Mouse (Mus musculus) embryonic facial prominence, embryonic 14.5 days (tissue): ENCODE measurements around the gene Itfg1. TPM values are rescaled to one million over a fixed set of nuclear protein-coding genes. Genes with fewer than 3 reads are reported as not detected.
A peak's percentile ranks its signal among the peaks of the same experiment; 100 is the strongest.
"Not testable (repeated sequence)": the region's sequence is repeated elsewhere in the genome, so short reads cannot be mapped to it uniquely, and the experiment has no call there.

Source experiments
- ATAC-seq: fragments of 200-750 bp; cut with Nextera tagmentation; 2 replicates; pipeline ENCODE4 v1.8.0; 2017; ENCODE audit warnings: low read depth, moderate number of reproducible peaks, moderate TSS enrichment
- DNase-seq: peaks from one replicate; pipeline ENCODE4 v3.0.0-alpha.2; 2015; ENCODE audit warnings: low spot score
- H3K27ac ChIP-seq: fragments of 300-500 bp; sonication (generic); replicated peaks from 2 replicates; pipeline ENCODE4 v1.5.1; 2014; ENCODE audit warnings: low read depth, mild to moderate bottlenecking, low read length, moderate library complexity
- H3K27me3 ChIP-seq: fragments of 300-500 bp; sonication (generic); replicated peaks from 2 replicates; pipeline ENCODE4 v1.6.1; 2014; ENCODE audit warnings: low read length; ENCODE audit not compliant: control insufficient read depth, insufficient read depth
- H3K36me3 ChIP-seq: fragments of 300-500 bp; sonication (generic); 2 replicates; pipeline ENCODE4 v1.6.1; 2014; ENCODE audit warnings: low read length, mixed read lengths; ENCODE audit not compliant: control insufficient read depth, insufficient read depth
- H3K4me1 ChIP-seq: fragments of 300-500 bp; sonication (generic); 2 replicates; pipeline ENCODE4 v1.6.1; 2014; ENCODE audit warnings: antibody characterized with exemption, low read length; ENCODE audit not compliant: control insufficient read depth, insufficient read depth
- H3K4me2 ChIP-seq: fragments of 300-500 bp; sonication (generic); 2 replicates; pipeline ENCODE4 v1.6.1; 2014; ENCODE audit warnings: low read depth, mild to moderate bottlenecking, low read length, moderate library complexity, mixed read lengths
- H3K4me3 ChIP-seq: fragments of 300-500 bp; sonication (generic); 2 replicates; pipeline ENCODE4 v1.5.1; 2014; ENCODE audit warnings: low read depth, mild to moderate bottlenecking, low read length
- H3K9ac ChIP-seq: fragments of 300-500 bp; sonication (generic); 2 replicates; pipeline ENCODE4 v1.6.1; 2014; ENCODE audit warnings: low read depth, mild to moderate bottlenecking, low read length, moderate library complexity, mixed read lengths
- H3K9me3 ChIP-seq: fragments of 300-500 bp; sonication (generic); 2 replicates; pipeline ENCODE4 v1.6.1; 2016; ENCODE audit warnings: low read length; ENCODE audit not compliant: control insufficient read depth
- WGBS: fragments of 180-500 bp; shearing (Covaris S2); extraction: QIAGEN DNeasy Blood & Tissue Kit; methylation state at CpG from one replicate; pipeline ENCODE4 v1.1.7; 2014; 5-methylcytosine and 5-hydroxymethylcytosine counted together
- polyA plus RNA-seq: library from polyadenylated mRNA; unstranded; fragments of >200 nt; fragmentation: Nextera tagmentation; extraction: Ambion mirVana; gene quantifications from 2 replicates; pipeline ENCODE4 v1.2.1, GENCODE M21; 2014

Gene Itfg1
- polyA plus RNA-seq, 1 experiment from 2014 or later, result 86.6 TPM

DNA sequence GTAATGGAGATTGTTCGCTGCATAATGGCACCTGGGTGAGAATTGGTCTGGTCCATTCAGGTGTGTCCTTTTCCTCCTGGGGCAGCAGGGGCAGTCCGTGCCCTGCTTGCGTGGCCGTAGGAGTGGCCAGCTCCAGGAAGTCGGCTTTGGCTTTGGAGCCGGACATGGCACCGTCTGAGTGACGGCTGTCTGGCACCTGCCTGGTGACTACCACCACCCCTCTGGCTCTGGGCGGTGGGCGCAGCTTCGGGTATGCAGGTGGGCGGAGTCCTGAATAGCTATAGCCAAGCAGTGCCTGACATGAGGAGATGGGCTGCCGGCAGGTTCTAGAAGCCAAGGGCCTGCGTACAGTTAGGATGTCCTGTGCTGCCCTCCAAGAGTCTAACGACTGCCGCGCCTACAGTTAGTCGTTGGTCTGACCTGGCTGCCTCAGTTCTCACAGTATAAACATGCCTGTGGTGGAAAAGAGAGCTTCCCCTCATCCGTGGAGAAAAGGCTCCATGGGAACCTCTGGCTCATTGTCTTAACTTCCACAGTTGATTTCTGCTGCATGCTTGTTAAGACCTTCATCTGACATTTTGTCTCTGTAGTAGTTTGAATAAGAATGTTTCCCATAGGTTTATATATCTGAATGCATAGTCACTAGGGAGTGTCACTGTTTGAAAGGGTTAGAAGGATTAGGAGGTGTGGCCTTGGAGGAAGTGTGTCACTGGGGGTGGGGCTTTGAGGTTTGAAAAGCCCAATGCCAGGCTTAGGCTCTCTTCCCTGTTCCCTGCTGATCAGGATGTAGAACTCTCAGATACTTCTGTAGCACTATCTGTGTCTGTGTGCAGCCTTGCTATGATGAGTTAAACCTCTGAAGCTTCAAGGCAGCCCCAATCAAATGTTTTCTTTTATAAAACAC lies 13.8 kb upstream of the Itfg1 start:
- Histone ChIP-seq H3K4me2 (no peak overlapping the region), H3K9me3 (no peaks in the 10 kb centered on the region), H3K27me3 (no peaks in the 10 kb centered on the region), H3K9ac (no peak overlapping the region), H3K36me3 (no peaks in the 10 kb centered on the region), H3K4me3 (no peak overlapping the region), H3K4me1 (no peaks in the 10 kb centered on the region), H3K27ac (no peak overlapping the region)
- WGBS, result 89% methylated on average over 19 of the region's 19 CpGs
- DNase-seq, result no peak
- ATAC-seq, result no peak

DNA sequence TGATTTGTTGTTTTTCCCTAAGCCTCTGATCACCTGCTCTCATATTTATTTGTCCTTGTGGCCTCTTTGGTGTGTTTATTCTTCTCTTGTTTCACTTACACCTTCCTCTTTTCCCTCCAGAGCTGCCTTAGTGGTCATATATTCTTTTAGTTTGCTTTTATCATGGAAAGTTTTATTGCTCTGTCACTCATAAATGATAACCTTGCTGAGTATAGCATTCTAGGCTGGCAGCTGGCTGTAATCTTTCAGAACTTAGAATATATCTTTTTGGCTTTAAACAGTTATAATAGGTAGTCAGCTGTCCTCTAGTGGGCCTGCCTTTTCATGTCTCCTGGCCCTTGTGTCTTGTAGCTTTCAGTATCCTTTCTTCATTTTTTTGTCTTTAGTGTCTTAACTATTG lies 5.2 kb upstream of the Itfg1 start:
- Histone ChIP-seq H3K36me3 (no peaks in the 10 kb centered on the region), H3K4me1 (peaks cover 4% of the 10 kb centered on the region; the same call in 1 of the 2 replicates), H3K9me3 (no peaks in the 10 kb centered on the region), H3K9ac (no peak overlapping the region), H3K4me2 (no peak overlapping the region), H3K27ac (no peak overlapping the region), H3K27me3 (no peaks in the 10 kb centered on the region), H3K4me3 (no peak overlapping the region)
- ATAC-seq, result no peak
- DNase-seq, result no peak

DNA sequence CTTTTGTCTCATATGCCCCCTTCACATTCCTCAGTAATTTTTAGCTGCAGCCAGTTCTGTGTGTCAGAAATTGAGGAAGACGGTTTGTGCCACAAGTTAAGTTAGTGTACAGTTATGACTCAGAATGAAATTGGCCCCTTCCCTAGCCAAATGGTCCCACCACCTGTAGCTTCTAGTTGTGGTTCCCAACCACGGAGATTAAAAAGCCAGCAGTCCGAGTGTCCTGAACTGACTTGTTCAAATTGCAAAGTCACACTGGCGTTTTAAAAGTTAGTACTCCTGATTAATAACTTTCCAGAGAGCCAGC lies 721 bp upstream of the Itfg1 start:
- DNase-seq, result peak; percentile 4
- peak overlapping the region; percentile 87 for H3K4me3 ChIP-seq
- peaks cover 11% of the 10 kb centered on the region for H3K36me3 ChIP-seq
- peak overlapping the region; percentile 96; the same call in 1 of the 2 replicates for H3K27ac ChIP-seq
- peak overlapping the region; percentile 92 for H3K9ac ChIP-seq
- ATAC-seq, result no peak
- peak overlapping the region; percentile 61 for H3K4me2 ChIP-seq
- peaks cover 12% of the 10 kb centered on the region for H3K4me1 ChIP-seq
- 8% methylated on average over 4 of the region's 4 CpGs for WGBS
- no peaks in the 10 kb centered on the region for H3K9me3 ChIP-seq
- H3K27me3 ChIP-seq, result no peaks in the 10 kb centered on the region

GRCm38 (mm10) chr8:85839916-85840656 lies 635 bp downstream of the Itfg1 start:
- ATAC-seq (no peak; the same call in 1 of the 2 replicates), DNase-seq (no peak)
- 3% methylated on average over 13 of the region's 21 CpGs for WGBS

GRCm38 (mm10) chr8:85813621-85814020 lies 27.1 kb downstream of the Itfg1 start:
- no peaks in the 10 kb centered on the region for H3K27me3 ChIP-seq
- ATAC-seq, result no peak
- no peak for DNase-seq
- no peak overlapping the region for H3K9ac ChIP-seq
- no peak overlapping the region for H3K4me3 ChIP-seq
- peaks cover 25% of the 10 kb centered on the region for H3K36me3 ChIP-seq
- no peak overlapping the region for H3K4me2 ChIP-seq
- no peak overlapping the region for H3K27ac ChIP-seq
- H3K4me1 ChIP-seq, result no peaks in the 10 kb centered on the region
- no peaks in the 10 kb centered on the region for H3K9me3 ChIP-seq

More at GRCm38 (mm10) chr8:85839916-85840656, 635 bp downstream of the Itfg1 start:
- peaks cover 18% of the 10 kb centered on the region for H3K36me3 ChIP-seq
- no peaks in the 10 kb centered on the region for H3K9me3 ChIP-seq
- peaks cover 12% of the 10 kb centered on the region for H3K4me1 ChIP-seq
- H3K9ac ChIP-seq, result peak overlapping the region; percentile 92
- H3K4me2 ChIP-seq, result peak overlapping the region; percentile 61
- peak overlapping the region; percentile 96 for H3K27ac ChIP-seq
- H3K4me3 ChIP-seq, result peak overlapping the region; percentile 87
- no peaks in the 10 kb centered on the region for H3K27me3 ChIP-seq

DNA sequence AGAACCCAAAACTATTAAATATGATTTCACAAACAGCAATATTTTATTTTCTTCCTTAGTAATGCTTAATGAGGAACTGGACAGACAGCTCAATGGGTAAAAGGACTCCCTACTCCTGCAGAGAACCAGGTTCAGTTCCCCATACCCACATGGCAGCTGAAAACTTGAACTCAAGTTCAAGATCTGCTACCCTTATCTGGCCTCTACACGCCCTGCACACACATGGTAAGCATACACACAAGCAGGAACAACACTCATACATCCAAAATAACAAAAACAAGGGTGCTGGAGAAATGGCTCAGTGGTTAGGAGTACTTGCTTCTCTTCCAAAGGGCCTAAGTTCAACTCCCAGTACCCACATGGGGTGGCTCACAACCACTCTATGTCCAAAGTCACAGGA lies 39.3 kb downstream of the Itfg1 start:
- H3K36me3 ChIP-seq, result 0 out of 2 replicates have a peak, but pooled peaks cover 8% of the 10 kb centered on the region
- H3K27ac ChIP-seq, result no peak overlapping the region
- no peaks in the 10 kb centered on the region for H3K27me3 ChIP-seq
- no peak overlapping the region for H3K9ac ChIP-seq
- no peaks in the 10 kb centered on the region for H3K4me1 ChIP-seq
- no peak overlapping the region for H3K4me2 ChIP-seq
- ATAC-seq, result no peak
- H3K9me3 ChIP-seq, result no peaks in the 10 kb centered on the region
- DNase-seq, result no peak
- H3K4me3 ChIP-seq, result no peak overlapping the region
- 90% methylated on average over 1 of the region's 1 CpGs for WGBS

DNA sequence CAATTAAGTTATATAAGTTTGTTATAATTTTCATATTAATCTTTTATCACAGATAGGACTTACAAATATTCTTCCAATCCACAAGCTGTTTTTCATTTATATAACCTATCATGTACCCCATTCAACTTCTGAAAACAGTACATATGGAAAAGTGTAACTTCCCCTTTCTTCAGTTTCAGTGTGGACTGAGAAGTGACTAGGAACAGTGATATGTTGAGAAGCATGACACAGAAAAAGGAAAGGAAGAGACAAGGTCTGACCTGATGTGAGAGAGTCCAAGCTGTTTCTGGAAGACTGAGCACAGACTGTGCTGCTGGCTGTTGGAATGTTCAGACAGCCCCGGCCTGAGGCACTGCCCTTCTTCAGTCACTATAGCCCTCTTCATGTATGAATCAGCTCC lies 40.6 kb downstream of the Itfg1 start:
- WGBS, result 85% methylated on average over 1 of the region's 1 CpGs

DNA sequence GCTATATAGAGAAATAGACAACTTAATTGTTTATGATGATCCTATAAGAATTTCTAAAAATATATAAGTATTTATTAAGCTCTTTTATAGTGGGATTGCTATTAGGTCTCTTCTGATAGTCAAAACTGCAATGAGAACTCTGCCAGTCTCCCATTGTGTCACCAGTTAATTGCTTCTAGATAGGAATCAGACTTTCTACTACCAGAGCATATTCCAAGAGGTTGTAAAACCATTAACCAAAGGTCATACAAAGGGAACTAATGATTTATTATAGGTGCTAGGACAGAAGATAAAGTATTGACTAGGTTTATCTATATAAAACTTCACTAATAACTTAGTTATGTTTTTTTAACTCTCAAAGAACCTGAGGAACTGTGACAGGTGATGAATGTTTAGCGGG lies 44.3 kb downstream of the Itfg1 start:
- H3K27ac ChIP-seq, H3K4me2 ChIP-seq, DNase-seq, H3K9ac ChIP-seq, H3K9me3 ChIP-seq, H3K4me3 ChIP-seq, H3K27me3 ChIP-seq, H3K4me1 ChIP-seq, ATAC-seq: not testable (repeated sequence)
- 100% methylated on average over 1 of the region's 1 CpGs for WGBS
- peaks cover 24% of the 10 kb centered on the region for H3K36me3 ChIP-seq

More for the DNA sequence above, 40.6 kb downstream of the Itfg1 start:
- ATAC-seq, result no peak
- Histone ChIP-seq H3K36me3 (0 out of 2 replicates have a peak, but pooled peaks cover 8% of the 10 kb centered on the region), H3K9ac (no peak overlapping the region), H3K9me3 (no peaks in the 10 kb centered on the region), H3K27ac (no peak overlapping the region), H3K27me3 (no peaks in the 10 kb centered on the region), H3K4me3 (no peak overlapping the region), H3K4me2 (no peak overlapping the region), H3K4me1 (no peaks in the 10 kb centered on the region)
- DNase-seq, result no peak
